8 mouse cellular contexts compared by ENCODE assay signal in genomic region chr5:31055216-31056140, GRCm38 (mm10). TPM values are rescaled to one million over a fixed set of nuclear protein-coding genes. Genes with fewer than 3 reads are reported as not detected.
DNase-seq lines count a peak whose midpoint lies in the region; ATAC-seq lines count a peak whose summit lies in the region.

No protein-coding gene starts in this region.

- peak overlapping the region; percentile 80 for H3K9ac ChIP-seq in limb, embryonic 12.5 days (replicated peaks)
- peak overlapping the region; percentile 86 for H3K9ac ChIP-seq in neural tube, embryonic 13.5 days

- H3K9me3 ChIP-seq in forebrain, embryonic 10.5 days: no peaks in the 10 kb centered on the region
- no peaks in the 10 kb centered on the region for H3K9me3 ChIP-seq in limb, embryonic 12.5 days
- no peaks in the 10 kb centered on the region for H3K9me3 ChIP-seq in neural tube, embryonic 13.5 days

- peaks cover 51% of the 10 kb centered on the region for H3K36me3 ChIP-seq in forebrain, embryonic 10.5 days (replicated peaks)
- H3K36me3 ChIP-seq in limb, embryonic 12.5 days: peaks cover 47% of the 10 kb centered on the region
- H3K36me3 ChIP-seq in neural tube, embryonic 13.5 days: peaks cover 42% of the 10 kb centered on the region

- peak overlapping the region; percentile 93 for H3K27ac ChIP-seq in forebrain, embryonic 10.5 days
- H3K27ac ChIP-seq in limb, embryonic 12.5 days: peak overlapping the region; percentile 80
- H3K27ac ChIP-seq in neural tube, embryonic 13.5 days (replicated peaks): peak overlapping the region; percentile 84

- H3K4me2 ChIP-seq in limb, embryonic 12.5 days: peak overlapping the region; percentile 85
- peak overlapping the region; percentile 97 for H3K4me2 ChIP-seq in neural tube, embryonic 13.5 days

- no peak; the same call in 1 of the 2 replicates for ATAC-seq in limb, embryonic 12.5 days (ENCODE audit: insufficient number of reproducible peaks, insufficient read depth, low FRiP score, low TSS enrichment, low read depth)
- no peak; the same call in 1 of the 2 replicates for ATAC-seq in neural tube, embryonic 13.5 days (ENCODE audit: low read depth)

- H3K4me3 ChIP-seq in forebrain, embryonic 10.5 days: peak overlapping the region; percentile 73
- peak overlapping the region; percentile 68 for H3K4me3 ChIP-seq in limb, embryonic 12.5 days (replicated peaks)
- peak overlapping the region; percentile 66 for H3K4me3 ChIP-seq in neural tube, embryonic 13.5 days

- WGBS in forebrain, embryonic 10.5 days: 24% methylated on average over 19 of the region's 19 CpGs
- WGBS in limb, embryonic 12.5 days: 14% methylated on average over 19 of the region's 19 CpGs
- WGBS in neural tube, embryonic 13.5 days: 17% methylated on average over 19 of the region's 19 CpGs

- H3K27me3 ChIP-seq in forebrain, embryonic 10.5 days (ENCODE audit: poor library complexity, severe bottlenecking): no peaks in the 10 kb centered on the region
- no peaks in the 10 kb centered on the region for H3K27me3 ChIP-seq in limb, embryonic 12.5 days
- H3K27me3 ChIP-seq in neural tube, embryonic 13.5 days: no peaks in the 10 kb centered on the region

- DNase-seq in embryo, embryonic 10 days (ENCODE audit: low spot score): peak; percentile 68
- no peak for DNase-seq in embryo, embryonic 9.5 days (ENCODE audit: extremely low spot score)
- DNase-seq in CD4-positive, CD25-positive, alpha-beta regulatory T cell, adult 2 months (ENCODE audit: low read depth, low spot score): peak; percentile 31
- DNase-seq in forebrain, embryonic 10.5 days (ENCODE audit: extremely low spot score, low spot score): no peak
- DNase-seq in urinary bladder, adult 2 months (ENCODE audit: low spot score): no peak
- DNase-seq in right cerebral cortex, postnatal 25 days: no peak

- peaks cover 37% of the 10 kb centered on the region for H3K4me1 ChIP-seq in forebrain, embryonic 10.5 days
- peaks cover 15% of the 10 kb centered on the region for H3K4me1 ChIP-seq in limb, embryonic 12.5 days (replicated peaks)
- peaks cover 23% of the 10 kb centered on the region for H3K4me1 ChIP-seq in neural tube, embryonic 13.5 days (replicated peaks)

RNA-seq across cellular contexts. Expression of gene Cad, which starts 0.9 kb away (rescaled TPM):
- 76.4 and 79.3 TPM in 2 replicates for polyA plus RNA-seq in forebrain, embryonic 10.5 days (2016; fragmentation: Nextera tagmentation; extraction: Ambion mirVana)
- 48.0 and 50.9 TPM in 2 replicates for polyA plus RNA-seq in limb, embryonic 12.5 days (2016; fragmentation: Nextera tagmentation; extraction: Ambion mirVana)
- 13.4 and 14.7 TPM in 2 replicates for polyA plus RNA-seq in neural tube, embryonic 13.5 days (2015; fragmentation: Nextera tagmentation; extraction: Ambion mirVana)
- polyA plus RNA-seq in urinary bladder, adult 2 months (2012; rRNA removed): 14.6 and 14.8 TPM in 2 replicates

RNA-seq across cellular contexts. Expression of gene Slc5a6, which starts 6.8 kb away (rescaled TPM):
- 10.7 and 12.7 TPM in 2 replicates for polyA plus RNA-seq in forebrain, embryonic 10.5 days (2016; fragmentation: Nextera tagmentation; extraction: Ambion mirVana)
- 11.0 and 12.5 TPM in 2 replicates for polyA plus RNA-seq in limb, embryonic 12.5 days (2016; fragmentation: Nextera tagmentation; extraction: Ambion mirVana)
- polyA plus RNA-seq in neural tube, embryonic 13.5 days (2015; fragmentation: Nextera tagmentation; extraction: Ambion mirVana): 12.9 and 13.7 TPM in 2 replicates
- 19.4 and 21.3 TPM in 2 replicates for polyA plus RNA-seq in urinary bladder, adult 2 months (2012; rRNA removed)

RNA-seq across cellular contexts. Expression of gene Atraid, which starts 7.4 kb away (rescaled TPM):
- 71.5 and 74.8 TPM in 2 replicates for polyA plus RNA-seq in forebrain, embryonic 10.5 days (2016; fragmentation: Nextera tagmentation; extraction: Ambion mirVana)
- polyA plus RNA-seq in limb, embryonic 12.5 days (2016; fragmentation: Nextera tagmentation; extraction: Ambion mirVana): 105 and 107 TPM in 2 replicates
- 154 and 183 TPM in 2 replicates for polyA plus RNA-seq in neural tube, embryonic 13.5 days (2015; fragmentation: Nextera tagmentation; extraction: Ambion mirVana)
- 162 and 174 TPM in 2 replicates for polyA plus RNA-seq in urinary bladder, adult 2 months (2012; rRNA removed)

RNA-seq across cellular contexts. Expression of gene Dnajc5g, which starts 50.6 kb away (rescaled TPM):
- polyA plus RNA-seq in forebrain, embryonic 10.5 days (2016; fragmentation: Nextera tagmentation; extraction: Ambion mirVana): not detected in 2 replicates
- polyA plus RNA-seq in limb, embryonic 12.5 days (2016; fragmentation: Nextera tagmentation; extraction: Ambion mirVana): not detected in 2 replicates
- polyA plus RNA-seq in neural tube, embryonic 13.5 days (2015; fragmentation: Nextera tagmentation; extraction: Ambion mirVana): not detected in 2 replicates
- polyA plus RNA-seq in urinary bladder, adult 2 months (2012; rRNA removed): not detected in 2 replicates

RNA-seq across cellular contexts. Expression of gene Slc30a3, which starts 52.6 kb away (rescaled TPM):
- 0.32 and 0.39 TPM in 2 replicates for polyA plus RNA-seq in forebrain, embryonic 10.5 days (2016; fragmentation: Nextera tagmentation; extraction: Ambion mirVana)
- polyA plus RNA-seq in limb, embryonic 12.5 days (2016; fragmentation: Nextera tagmentation; extraction: Ambion mirVana): 0.13 and 0.21 TPM in 2 replicates
- 26.2 and 28.9 TPM in 2 replicates for polyA plus RNA-seq in neural tube, embryonic 13.5 days (2015; fragmentation: Nextera tagmentation; extraction: Ambion mirVana)
- 0.04 TPM in 1 of 2 replicates, not detected in the other for polyA plus RNA-seq in urinary bladder, adult 2 months (2012; rRNA removed)

Comparison
In these comparisons a context has a peak if more than half of its experiments do, and no peak if none do; other contexts are left out.
1. DNase-seq: peak in embryo, embryonic 10 days (single experiment) and CD4-positive, CD25-positive, alpha-beta regulatory T cell, adult 2 months (single experiment); none in embryo, embryonic 9.5 days (single experiment), forebrain, embryonic 10.5 days (single experiment), urinary bladder, adult 2 months (single experiment) and right cerebral cortex, postnatal 25 days (single experiment).
2. Peak in every context shown above with its lines, with median percentiles within 50 percentile points of each other: H3K27ac ChIP-seq and H3K4me3 ChIP-seq.